Mouse (Mus musculus): ENCODE measurements around the gene Ccdc105.

Gene Ccdc105

GRCm38 (mm10) chr10:78715156-78715555 is 37.7 kb downstream of the Ccdc105 start:
- no peak for DNase-seq (ENCODE audit: low spot score in 2 of 2)

- DNase-seq (ENCODE audit: low spot score in 2 of 2), result no peak
Measured at GRCm38 (mm10) chr10:78714129-78714528, 38.7 kb downstream of the Ccdc105 start.

GRCm38 (mm10) chr10:78710706-78711105 is 42.2 kb downstream of the Ccdc105 start:
- no peak for DNase-seq (ENCODE audit: low spot score in 2 of 2)

GRCm38 (mm10) chr10:78700881-78701280 is 52.0 kb downstream of the Ccdc105 start:
- DNase-seq (ENCODE audit: low spot score in 2 of 2), result no peak

Data from cerebellum, postnatal 4 days (tissue).